Mouse (Mus musculus) liver, embryonic 14.5 days (tissue): ENCODE results near the gene Sept5.

Experiments
- CTCF ChIP-seq: IDR thresholded peaks from 2 replicates; pipeline ENCODE4 v1.5.1; 2016; ENCODE audit warnings: antibody characterized with exemption, low read depth, control low read depth
- EP300 ChIP-seq: IDR thresholded peaks from 2 replicates; pipeline ENCODE4 v1.6.1; 2016; ENCODE audit warnings: antibody characterized with exemption, low read depth

DNA sequence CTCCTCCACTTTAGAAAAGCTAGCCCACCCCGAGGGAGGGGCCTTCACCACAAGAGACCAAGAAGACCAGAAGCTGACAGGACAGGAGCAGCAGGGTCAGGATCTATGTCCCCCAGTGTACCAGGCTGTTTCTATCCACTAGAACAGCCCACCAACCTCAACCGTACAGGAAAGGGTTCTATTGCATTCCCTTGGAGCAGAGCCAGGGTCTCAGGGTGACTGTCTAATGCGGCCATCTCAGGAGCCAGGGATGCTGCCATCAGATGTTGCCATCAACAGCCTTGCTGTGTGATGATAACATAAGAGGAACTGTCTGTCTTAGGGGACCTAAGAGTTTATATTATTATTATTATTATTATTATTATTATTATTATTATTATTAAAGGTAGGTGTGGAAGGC, 52.7 kb downstream of the Sept5 start:
- no peak for TF ChIP-seq CTCF
- no peak for TF ChIP-seq EP300
